Mouse (Mus musculus) liver, adult (tissue): Measurements from ENCODE around the gene Cnst.

Source experiments
- GATA4 ChIP-seq: IDR thresholded peaks from 2 replicates; pipeline ENCODE4 v1.6.1; 2014; ENCODE audit warnings: mild to moderate bottlenecking, low read length; ENCODE audit not compliant: insufficient replicate concordance

Cnst gene

DNA sequence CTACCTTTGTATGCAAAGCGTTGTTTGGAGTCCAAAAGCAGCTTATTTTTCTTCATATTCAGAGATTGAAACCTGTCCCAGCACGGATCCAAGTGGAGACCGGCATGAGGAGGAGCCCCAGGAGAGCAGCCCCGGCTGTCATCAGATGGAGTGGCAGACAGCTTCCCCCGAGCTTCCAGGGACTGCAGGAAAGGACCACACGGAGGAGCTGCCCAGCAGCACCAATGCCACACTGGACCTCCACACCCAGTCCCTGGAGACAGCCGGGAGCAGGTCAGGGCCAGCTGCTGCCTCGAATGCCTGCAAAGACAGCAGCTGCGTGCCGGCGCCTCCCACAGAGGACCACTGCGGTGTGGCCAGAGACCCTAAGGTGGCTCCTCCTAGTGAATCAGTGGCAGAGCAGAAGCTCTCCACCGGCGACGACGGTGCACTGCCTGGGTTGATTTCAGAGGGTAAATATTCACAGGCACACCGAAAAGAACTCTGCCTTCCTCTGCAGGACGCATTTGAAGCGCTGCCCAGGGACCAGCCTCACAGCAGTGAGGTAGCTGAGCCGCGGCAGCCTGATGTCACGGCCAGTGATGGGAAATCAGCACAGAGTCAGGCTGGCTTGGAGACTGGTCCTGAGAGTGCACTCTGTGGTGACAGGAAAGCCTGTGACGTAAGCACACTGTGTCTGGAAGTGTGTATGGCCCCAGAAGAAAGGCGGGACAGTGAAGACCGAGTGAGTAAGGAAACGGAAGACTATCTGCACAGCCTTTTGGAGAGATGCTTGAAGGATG lies 63.7 kb downstream of the Cnst start:
- TF ChIP-seq GATA4 = no peak

DNA sequence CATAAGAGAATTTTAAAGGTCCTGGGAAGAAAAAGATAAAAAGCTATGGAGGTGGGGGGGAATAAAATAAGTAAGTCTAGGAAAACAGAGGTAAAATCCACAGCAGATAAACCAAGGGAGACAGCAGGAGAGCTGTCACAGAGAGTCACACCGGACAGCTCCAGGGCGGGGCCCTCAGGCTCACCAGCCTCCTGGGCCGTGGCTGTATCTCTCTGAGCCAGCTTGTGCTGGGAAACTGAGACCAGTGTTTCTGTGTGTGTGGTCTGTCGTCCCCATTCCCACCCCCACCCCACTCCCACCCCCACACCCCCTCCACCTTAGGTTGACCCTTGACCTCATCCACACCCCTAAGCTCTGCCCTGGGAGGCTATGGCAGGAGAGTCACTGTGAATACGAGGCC lies 65.0 kb downstream of the Cnst start:
- TF ChIP-seq GATA4 = no peak

DNA sequence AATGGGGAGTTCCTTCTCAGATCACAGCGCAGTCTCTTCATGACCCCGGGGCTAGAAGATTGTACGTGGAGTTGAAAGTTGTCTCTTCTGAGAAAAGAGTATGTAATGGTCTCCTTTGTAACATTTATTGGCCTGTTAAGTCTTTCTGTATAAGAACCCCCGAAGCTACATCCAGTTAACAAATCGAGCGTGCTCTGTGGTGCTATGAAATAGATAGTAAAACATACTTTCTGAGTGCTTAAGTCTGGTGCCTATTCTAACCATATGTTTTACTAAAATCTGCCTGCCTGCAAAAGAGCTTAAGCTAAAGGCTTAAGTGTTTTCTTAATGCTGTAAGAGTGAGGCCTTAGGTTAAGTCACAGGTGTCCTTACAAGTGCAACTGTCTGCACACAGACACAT lies 66.2 kb downstream of the Cnst start:
- no peak for TF ChIP-seq GATA4

DNA sequence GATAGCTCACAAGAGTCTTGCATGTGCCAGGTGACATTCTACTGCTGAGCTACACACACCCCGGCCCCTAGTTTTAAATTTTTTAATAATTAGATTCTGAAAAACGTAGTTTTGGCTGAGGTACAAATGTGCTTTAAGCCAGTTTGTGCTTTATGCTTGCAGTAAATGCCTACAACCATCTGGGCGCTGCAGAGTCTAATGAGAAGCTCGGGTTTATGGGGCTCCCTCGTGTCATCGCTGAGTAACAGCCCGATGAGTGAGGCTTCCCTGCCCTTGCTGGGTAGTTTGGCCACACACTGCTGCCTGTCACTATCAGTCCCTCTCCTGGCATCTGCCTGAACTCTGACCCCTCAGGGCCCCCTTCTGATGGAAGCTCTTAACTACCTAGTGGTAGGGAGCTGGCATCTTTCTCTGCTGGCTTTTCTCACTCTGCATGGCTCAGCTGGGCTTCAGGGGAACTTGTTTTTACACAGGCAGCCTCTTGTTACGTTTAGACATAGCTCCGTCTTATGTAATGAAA lies 66.9 kb downstream of the Cnst start:
- TF ChIP-seq GATA4 = no peak

DNA sequence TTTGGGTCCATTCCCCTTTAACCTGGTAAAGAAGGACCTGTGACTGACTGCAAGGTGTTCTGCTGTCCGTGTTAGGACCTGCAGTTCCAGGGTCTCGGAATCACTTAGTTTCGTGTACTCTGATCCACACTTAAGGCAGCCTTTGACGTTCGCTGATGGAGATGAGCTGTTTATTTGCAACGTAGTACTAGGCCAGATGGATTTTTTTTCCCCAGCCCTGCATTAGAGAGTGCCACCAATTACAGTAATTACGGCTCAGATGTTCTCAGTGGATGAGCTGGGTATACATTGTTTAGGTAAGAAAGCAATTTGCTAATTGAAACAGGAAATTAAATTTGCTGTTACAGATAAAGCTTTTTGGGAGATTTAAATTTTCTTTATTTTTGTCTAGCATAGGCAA lies 71.3 kb downstream of the Cnst start:
- no peak for TF ChIP-seq GATA4

DNA sequence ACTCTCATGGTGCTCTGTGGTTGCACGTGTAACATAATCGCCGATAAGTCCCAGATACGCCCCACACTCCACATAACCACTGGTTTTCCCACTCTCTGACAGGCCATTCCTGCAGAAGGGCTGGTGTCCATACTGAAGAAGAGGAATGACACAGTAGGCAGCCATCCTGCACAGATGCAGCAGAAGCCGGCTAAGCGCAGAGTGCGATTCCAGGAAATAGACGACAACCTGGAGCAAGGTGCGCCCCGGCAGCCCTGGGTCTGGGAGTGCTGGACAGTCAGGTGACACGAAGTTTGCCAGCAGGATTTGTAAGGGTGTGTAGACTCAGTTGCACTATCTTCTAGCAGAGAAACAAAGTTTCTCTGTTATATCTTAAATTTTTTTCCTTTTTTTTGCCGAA lies 76.5 kb downstream of the Cnst start:
- no peak for TF ChIP-seq GATA4

DNA sequence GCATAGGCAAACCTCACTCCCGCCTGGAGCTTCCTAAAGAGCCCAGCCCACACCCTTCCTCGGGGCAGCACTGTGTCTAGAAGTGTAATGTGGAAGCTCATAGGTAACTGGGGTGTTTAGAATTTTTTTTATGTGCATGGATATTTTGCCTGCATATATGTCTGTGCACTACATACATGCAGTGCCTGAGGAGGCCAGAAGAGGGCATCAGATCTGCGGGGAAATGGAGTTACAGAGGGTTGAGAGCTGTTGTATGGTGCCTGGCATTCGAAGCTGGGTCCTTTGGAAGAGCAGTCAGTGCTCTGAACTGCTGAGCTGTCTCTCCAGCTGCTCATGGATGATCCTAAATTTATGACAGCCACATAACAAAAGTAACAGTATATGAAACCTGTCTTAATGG lies 77.5 kb downstream of the Cnst start:
- TF ChIP-seq GATA4 = no peak

DNA sequence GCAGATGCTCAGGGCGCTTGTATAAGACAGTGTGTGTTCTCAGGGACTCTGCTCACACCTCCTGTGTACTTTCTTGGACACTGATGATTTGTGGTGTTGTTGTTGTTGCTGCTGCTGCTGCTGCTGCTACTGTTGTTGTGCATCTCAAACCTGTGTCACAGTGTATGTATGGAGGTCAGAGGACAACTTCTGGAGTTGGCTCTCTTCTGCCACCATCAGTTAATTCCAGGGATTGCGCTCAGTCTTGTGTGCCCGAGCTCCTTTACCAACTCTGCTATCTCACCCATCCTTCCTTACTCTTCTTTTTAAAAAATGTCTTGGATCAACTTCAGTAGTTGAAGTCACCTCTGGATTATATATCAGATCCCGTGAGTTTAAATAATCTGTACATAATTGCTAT lies 78.2 kb downstream of the Cnst start:
- TF ChIP-seq GATA4 = no peak

DNA sequence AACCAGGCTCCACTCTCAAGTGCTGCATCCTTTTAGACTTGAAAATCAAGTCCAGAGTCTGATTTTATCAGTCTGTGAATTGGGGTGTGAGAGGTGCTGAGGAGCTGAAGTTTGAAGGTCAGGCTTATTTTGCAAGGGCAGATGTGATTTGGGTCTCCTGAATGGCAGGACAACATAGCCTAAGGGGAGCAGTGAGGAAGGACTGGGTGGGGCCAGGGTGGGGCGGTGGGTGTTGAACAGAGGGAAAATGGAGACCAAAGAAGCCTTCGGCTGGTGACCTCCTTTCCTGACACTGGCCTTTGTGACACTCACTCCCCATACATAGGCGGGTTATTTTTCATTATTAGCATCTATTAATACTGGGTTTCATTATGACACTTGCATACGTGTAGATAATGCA lies 81.7 kb downstream of the Cnst start:
- TF ChIP-seq GATA4 = no peak

DNA sequence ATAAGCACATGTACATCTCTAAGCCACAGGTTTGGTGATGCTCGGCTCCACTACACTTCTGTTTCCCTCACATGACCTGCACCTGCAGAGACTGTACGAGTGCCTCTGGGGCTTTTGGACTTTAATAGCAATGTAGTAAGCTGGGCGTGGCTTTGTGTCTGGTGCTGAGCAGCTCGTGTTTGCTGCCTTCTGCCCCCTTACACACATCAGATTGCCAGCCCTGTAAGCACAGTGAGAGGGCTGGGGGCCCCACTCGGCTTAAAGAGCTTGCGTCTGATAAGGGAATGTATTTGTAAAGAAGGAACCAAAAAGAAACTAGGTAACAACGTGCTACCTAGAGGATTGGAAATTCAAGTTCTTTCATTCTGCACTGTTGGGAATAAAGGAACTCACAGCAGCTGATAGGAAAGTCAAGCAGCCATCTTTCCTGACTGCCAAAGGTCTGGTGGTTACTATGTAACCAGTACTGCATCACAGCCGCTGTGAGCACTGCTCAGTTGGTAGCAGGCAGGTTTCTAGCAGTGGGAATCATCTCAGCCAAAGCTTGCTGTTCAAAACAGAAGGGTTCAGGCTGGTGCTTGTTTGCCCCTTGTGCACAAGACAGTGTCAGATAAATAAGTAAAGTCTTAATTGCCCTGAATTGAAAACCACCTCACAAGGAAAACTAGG lies 82.4 kb downstream of the Cnst start:
- TF ChIP-seq GATA4 = no peak

DNA sequence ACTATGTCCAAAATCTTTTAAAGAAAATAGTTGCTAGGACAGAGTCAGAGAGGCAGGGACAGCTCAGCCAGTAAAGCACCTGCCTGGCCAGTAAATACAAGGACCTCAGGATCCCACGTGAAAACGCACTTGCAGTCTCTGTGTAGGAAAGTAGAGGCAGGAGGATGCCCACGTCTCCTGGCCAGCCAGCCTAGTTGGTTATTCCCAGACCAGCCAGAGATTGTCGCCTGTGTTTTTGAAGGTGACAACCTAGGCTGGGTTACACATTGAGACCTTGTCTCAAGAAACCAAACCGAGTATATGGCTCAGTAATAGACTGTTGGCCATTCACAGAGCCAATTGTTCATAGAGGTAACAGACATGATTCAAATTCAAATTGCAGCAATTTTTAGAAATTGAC lies 83.1 kb downstream of the Cnst start:
- no peak for TF ChIP-seq GATA4

DNA sequence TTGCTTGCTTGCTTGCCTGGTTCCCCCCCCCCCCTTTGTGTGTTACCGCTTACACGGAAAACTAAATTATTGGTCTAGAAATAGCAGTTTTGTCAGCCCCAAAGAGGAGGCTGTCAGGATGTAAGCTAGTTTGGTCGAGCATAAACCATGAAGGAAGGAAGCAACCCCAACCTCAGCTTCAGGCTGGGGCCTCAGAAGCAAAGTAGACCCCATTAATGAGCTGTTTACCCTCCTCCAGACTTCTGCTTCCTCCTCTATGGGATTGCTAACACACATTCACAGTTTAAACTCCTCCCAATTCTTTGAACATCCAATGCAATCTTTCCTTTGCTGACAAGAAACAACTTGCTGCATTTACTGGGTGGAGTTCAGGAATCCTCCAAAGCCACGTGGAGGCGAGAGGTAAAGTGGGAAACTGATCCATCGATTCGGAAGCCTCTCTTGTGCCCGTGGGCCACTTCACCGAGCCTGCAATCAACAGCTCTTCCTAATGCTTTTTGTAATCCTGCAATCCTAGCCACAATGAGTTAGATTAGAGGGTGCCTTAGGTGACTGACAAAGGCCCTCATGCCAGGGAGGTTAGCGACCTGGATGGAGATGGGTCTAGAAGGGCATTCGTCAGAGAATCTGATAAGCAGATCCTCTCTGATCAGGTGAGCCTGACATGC lies 86.7 kb downstream of the Cnst start:
- TF ChIP-seq GATA4 = no peak

DNA sequence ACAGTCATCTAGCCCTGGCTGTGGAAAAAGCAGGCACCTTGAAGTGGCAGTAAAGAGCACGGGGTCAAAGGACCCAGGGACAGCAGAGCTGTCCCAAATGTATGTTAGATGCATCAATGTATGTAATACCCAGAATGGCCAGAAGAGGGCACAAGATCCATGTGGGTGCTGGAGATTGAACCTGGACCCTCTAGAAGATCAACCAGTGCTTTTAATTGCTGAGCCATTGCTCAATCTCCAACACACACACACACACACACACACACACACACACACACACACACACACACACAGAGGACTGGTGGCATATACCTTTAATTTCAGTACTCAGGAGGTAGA lies 87.2 kb downstream of the Cnst start:
- TF ChIP-seq GATA4 = no peak

DNA sequence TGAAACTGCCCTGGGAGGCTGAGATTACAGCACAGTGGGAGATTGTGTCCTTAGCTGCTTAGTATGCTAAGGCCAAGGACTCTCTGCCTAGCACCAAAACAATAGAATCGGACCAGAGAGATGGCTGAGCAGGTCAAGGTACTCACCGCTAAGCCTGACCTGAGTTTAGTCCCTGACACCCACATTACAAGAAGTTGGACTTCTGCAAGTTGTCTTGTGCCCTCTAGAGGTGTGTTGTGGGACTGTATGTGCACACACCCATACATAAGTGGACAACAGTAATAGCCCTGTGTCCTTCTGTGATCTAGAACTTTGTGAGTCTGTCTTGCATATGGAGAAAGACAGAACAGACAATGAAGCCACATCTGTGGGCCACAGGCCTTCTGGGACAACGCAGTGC lies 88.0 kb downstream of the Cnst start:
- TF ChIP-seq GATA4 = no peak

DNA sequence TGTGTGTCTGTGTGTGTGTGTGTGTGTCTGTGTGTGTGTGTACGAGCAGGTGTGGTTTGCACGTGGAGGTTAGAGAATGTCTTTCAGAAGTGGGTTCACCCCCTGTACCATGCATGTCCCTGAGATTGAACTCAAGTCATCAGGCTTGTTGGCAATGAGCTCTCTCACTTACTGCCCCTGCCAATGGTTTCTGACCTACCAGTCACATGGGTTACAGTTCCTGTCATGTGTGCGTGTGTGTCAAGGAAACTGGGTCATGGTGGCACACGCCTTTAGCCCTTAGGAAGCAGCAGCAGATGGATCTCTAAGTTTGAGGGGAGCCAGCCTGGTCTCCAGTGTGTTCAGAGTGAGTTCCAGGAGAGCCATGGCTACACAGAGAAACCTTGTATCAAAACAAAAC lies 96.6 kb downstream of the Cnst start:
- TF ChIP-seq GATA4 = no peak

DNA sequence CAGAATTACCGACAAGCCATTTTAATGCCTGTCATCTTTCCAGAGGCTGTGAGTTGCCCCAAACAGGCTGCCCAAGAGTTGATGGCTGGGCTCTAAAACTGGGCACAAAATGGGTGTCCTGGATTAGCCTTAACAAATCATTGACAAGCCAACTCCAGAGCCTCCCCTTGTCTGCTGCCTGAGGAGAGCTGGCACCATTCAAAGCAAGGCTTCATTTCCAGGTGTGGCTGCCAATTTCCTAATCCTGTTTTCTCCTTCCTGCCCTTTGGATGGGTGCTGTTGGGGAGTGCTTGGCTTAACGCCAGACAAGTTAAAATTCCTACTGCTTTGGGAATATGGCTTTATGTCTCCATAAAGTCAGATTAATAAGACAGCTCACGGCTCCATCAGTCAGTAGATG lies 98.0 kb downstream of the Cnst start:
- no peak for TF ChIP-seq GATA4
